Mouse (Mus musculus) spleen, adult 2 months (tissue): Measurements from ENCODE around the gene Rpsa.

ENCODE experiments used
- CTCF ChIP-seq: fragments of 200-500 bp; IDR thresholded peaks from 2 replicates; pipeline ENCODE4 v1.5.1; 2011; ENCODE audit warnings: mild to moderate bottlenecking, inconsistent platforms; ENCODE audit not compliant: insufficient read depth, insufficient read length, insufficient replicate concordance; ENCODE audit errors: extremely low read depth
- POLR2A ChIP-seq: fragments of 200-500 bp; IDR thresholded peaks from 2 replicates; pipeline ENCODE4 v1.6.1; 2011; ENCODE audit warnings: low read depth, low read length, inconsistent platforms

- no peak for TF ChIP-seq CTCF
- no peak for TF ChIP-seq POLR2A
These were observed 35.7 kb upstream of the Rpsa start, which contains the start of gene Ccr8 for GRCm38 (mm10) chr9:120091696-120092238.
